In the genomic region with DNA sequence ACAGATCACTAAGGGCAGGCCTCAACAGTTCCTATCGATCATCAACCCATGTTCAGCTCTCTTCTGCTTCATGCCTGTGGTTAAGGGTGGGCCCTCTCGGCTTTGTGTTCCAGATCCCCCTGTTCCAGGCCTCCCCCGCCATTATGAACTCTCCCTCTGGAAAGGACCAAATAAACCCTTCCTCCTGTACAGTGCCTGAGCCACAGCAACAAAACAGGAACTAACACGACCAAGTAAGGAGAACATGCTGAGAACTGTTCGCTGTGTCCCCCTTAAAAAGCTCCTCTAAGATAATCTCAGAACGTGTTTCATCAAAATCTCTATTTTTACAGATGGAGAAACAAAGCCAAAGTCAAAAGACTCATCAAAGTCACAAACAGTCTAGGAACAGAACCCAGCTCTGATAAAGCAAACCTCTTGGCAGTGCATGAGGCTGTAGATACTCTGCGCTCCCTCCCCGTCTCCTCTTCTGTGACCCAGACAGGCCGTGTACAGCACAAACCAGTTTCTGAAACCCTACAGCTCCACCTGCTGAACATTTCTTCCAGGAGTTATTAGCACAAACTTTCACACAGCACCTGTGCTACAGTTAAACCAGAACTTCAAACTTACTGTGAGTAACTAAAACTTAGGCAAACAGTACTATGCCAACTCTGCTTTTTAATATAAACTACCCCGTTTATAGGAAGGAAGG, we compare ENCODE assay signal across 8 mouse cellular contexts. TPM values are rescaled to one million over a fixed set of nuclear protein-coding genes. Genes with fewer than 3 reads are reported as not detected.
DNase-seq lines count a peak whose midpoint lies in the region; ATAC-seq and TF ChIP-seq lines count a peak whose summit lies in the region.

No protein-coding gene starts in this region.

- 67% methylated on average over 10 of the region's 10 CpGs for WGBS in kidney, postnatal 0 days
- 74% methylated on average over 10 of the region's 10 CpGs for WGBS in kidney, embryonic 15.5 days

- no peak overlapping the region for H3K27ac ChIP-seq in kidney, postnatal 0 days
- H3K27ac ChIP-seq in kidney, embryonic 15.5 days: no peak overlapping the region

- DNase-seq in kidney, postnatal 0 days (ENCODE audit: low spot score): no peak
- peak; percentile 44 for DNase-seq in cerebellum, adult 9-10 months
- peak; percentile 58 for DNase-seq in heart, postnatal 4 days
- DNase-seq in skeletal muscle tissue, adult 2 months (ENCODE audit: low read depth, low spot score): peak; percentile 22
- DNase-seq in layer of hippocampus, postnatal 10 days (ENCODE audit: low spot score in 2 of 2): no peak
- no peak for DNase-seq in adrenal gland, postnatal 36 days
- no peak for DNase-seq in gastrocnemius, postnatal 36 days

- peaks cover 3% of the 10 kb centered on the region; the same call in 1 of the 2 replicates for H3K36me3 ChIP-seq in kidney, postnatal 0 days (ENCODE audit: insufficient read depth, low read length)
- peaks cover 7% of the 10 kb centered on the region; the same call in 1 of the 2 replicates for H3K36me3 ChIP-seq in kidney, embryonic 15.5 days

- H3K4me3 ChIP-seq in kidney, postnatal 0 days (replicated peaks; ENCODE audit: low read depth, low read length): no peak overlapping the region
- H3K4me3 ChIP-seq in kidney, embryonic 15.5 days (replicated peaks): no peak overlapping the region

- no peaks in the 10 kb centered on the region for H3K4me1 ChIP-seq in kidney, postnatal 0 days (replicated peaks; ENCODE audit: insufficient read depth, low read length)
- H3K4me1 ChIP-seq in kidney, embryonic 15.5 days: peaks cover 2% of the 10 kb centered on the region; the same call in 1 of the 2 replicates

- no peaks in the 10 kb centered on the region for H3K27me3 ChIP-seq in kidney, postnatal 0 days (ENCODE audit: insufficient read depth, low read length)
- H3K27me3 ChIP-seq in kidney, embryonic 15.5 days: no peaks in the 10 kb centered on the region

- ATAC-seq in kidney, postnatal 0 days (replicated peaks; ENCODE audit: low FRiP score, low read depth): no peak
- ATAC-seq in kidney, embryonic 15.5 days (replicated peaks; ENCODE audit: low FRiP score): no peak

- peak; percentile 51; the same call in 1 of the 2 replicates for TF ChIP-seq CTCF in kidney, postnatal 0 days (IDR thresholded peaks at IDR 0.05; ENCODE audit: low read depth)

- intact Hi-C loops in gastrocnemius, postnatal 36 days (cut with DNase I): no loop called here

- H3K9me3 ChIP-seq in kidney, postnatal 0 days (replicated peaks; ENCODE audit: low read length): no peaks in the 10 kb centered on the region
- H3K9me3 ChIP-seq in kidney, embryonic 15.5 days (replicated peaks): no peaks in the 10 kb centered on the region

- no peak overlapping the region for H3K4me2 ChIP-seq in kidney, postnatal 0 days (ENCODE audit: low read length)
- H3K4me2 ChIP-seq in kidney, embryonic 15.5 days: no peak overlapping the region

- H3K9ac ChIP-seq in kidney, postnatal 0 days (ENCODE audit: low read depth, low read length): no peak overlapping the region
- no peak overlapping the region for H3K9ac ChIP-seq in kidney, embryonic 15.5 days

RNA-seq across cellular contexts. Expression of gene Dtnbp1, which starts 49.4 kb away (rescaled TPM):
- polyA plus RNA-seq in kidney, postnatal 0 days (2015; fragmentation: Nextera tagmentation; extraction: Ambion mirVana): 91.5 and 93.0 TPM in 2 replicates
- 75.1 and 84.1 TPM in 2 replicates for polyA plus RNA-seq in kidney, embryonic 15.5 days (2015; fragmentation: Nextera tagmentation; extraction: Ambion mirVana)
- 10 to 100 TPM; 74.4 to 76.0 TPM for total RNA-seq in heart, postnatal 4 days (2021)
- 10 to 100 TPM; 92.2 to 94.2 TPM for total RNA-seq in layer of hippocampus, postnatal 10 days (2021)
- total RNA-seq in adrenal gland, postnatal 36 days (2021): 10 to 100 TPM; 54.7 to 55.0 TPM
- 10 to 100 TPM; 38.1 to 47.0 TPM for total RNA-seq in gastrocnemius, postnatal 36 days (2021)

Comparison
In these comparisons a context has a peak if more than half of its experiments do, and no peak if none do; other contexts are left out.
1. DNase-seq: peak in cerebellum, adult 9-10 months (single experiment), heart, postnatal 4 days (single experiment) and skeletal muscle tissue, adult 2 months (single experiment); none in kidney, postnatal 0 days (single experiment), layer of hippocampus, postnatal 10 days (0 of 2), adrenal gland, postnatal 36 days (0 of 2) and gastrocnemius, postnatal 36 days (0 of 2).